Mouse (Mus musculus): Measurements from ENCODE around the gene Osbpl5. TPM values are rescaled to one million over a fixed set of nuclear protein-coding genes. Genes with fewer than 3 reads are reported as not detected.

The Osbpl5 gene
- polyA plus RNA-seq, 1 experiment from 2014 or later = 15.1 TPM

GRCm38 (mm10) chr7:143769461-143769860, 12.7 kb upstream of the Osbpl5 start:
- H3K27ac ChIP-seq = no peak overlapping the region
- no peak for ATAC-seq (ENCODE audit: low FRiP score)

GRCm38 (mm10) chr7:143768267-143768666, 11.5 kb upstream of the Osbpl5 start:
- ATAC-seq (ENCODE audit: low FRiP score) = no peak
- Histone ChIP-seq H3K4me3 (replicated peaks) (no peak overlapping the region), H3K4me2 (no peak overlapping the region), H3K27me3 (peaks cover 38% of the 10 kb centered on the region), H3K9me3 (no peaks in the 10 kb centered on the region), H3K36me3 (replicated peaks) (no peaks in the 10 kb centered on the region), H3K4me1 (no peaks in the 10 kb centered on the region), H3K9ac (no peak overlapping the region), H3K27ac (no peak overlapping the region)
- 80% methylated on average over 6 of the region's 6 CpGs for WGBS

More at GRCm38 (mm10) chr7:143769461-143769860, 12.7 kb upstream of the Osbpl5 start:
- no peak overlapping the region for H3K4me2 ChIP-seq
- WGBS = 70% methylated on average over 1 of the region's 1 CpGs
- H3K9me3 ChIP-seq = no peaks in the 10 kb centered on the region
- no peaks in the 10 kb centered on the region for H3K36me3 ChIP-seq (replicated peaks)
- no peak overlapping the region for H3K4me3 ChIP-seq (replicated peaks)
- H3K4me1 ChIP-seq = no peaks in the 10 kb centered on the region
- H3K27me3 ChIP-seq = peaks cover 32% of the 10 kb centered on the region
- no peak overlapping the region for H3K9ac ChIP-seq

GRCm38 (mm10) chr7:143766893-143767292, 10.1 kb upstream of the Osbpl5 start, which contains the start of gene Mrgprg:
Gene Mrgprg (minus strand): TSS chr7:143766993.
- H3K27ac ChIP-seq = no peak within 1 kb of the TSS
- no peak for ATAC-seq (ENCODE audit: low FRiP score)
- WGBS = 58% methylated on average over 6 of the region's 6 CpGs

GRCm38 (mm10) chr7:143764876-143765530, 8.2 kb upstream of the Osbpl5 start:
- Histone ChIP-seq H3K27me3 (peaks cover 47% of the 10 kb centered on the region), H3K4me1 (no peaks in the 10 kb centered on the region), H3K4me3 (replicated peaks) (no peak overlapping the region), H3K9ac (no peak overlapping the region), H3K27ac (no peak overlapping the region), H3K9me3 (no peaks in the 10 kb centered on the region), H3K36me3 (replicated peaks) (no peaks in the 10 kb centered on the region), H3K4me2 (no peak overlapping the region)
- ATAC-seq (ENCODE audit: low FRiP score) = no peak
- WGBS = 76% methylated on average over 19 of the region's 19 CpGs

More at GRCm38 (mm10) chr7:143766893-143767292, 10.1 kb upstream of the Osbpl5 start, which contains the start of gene Mrgprg:
- no peaks in the 10 kb centered on the region for H3K9me3 ChIP-seq
- H3K36me3 ChIP-seq (replicated peaks) = no peaks in the 10 kb centered on the region
- H3K4me2 ChIP-seq = no peak within 1 kb of the TSS
- H3K27me3 ChIP-seq = peaks cover 47% of the 10 kb centered on the region
- H3K9ac ChIP-seq = no peak within 1 kb of the TSS
- H3K4me1 ChIP-seq = no peaks in the 10 kb centered on the region
- no peak within 1 kb of the TSS for H3K4me3 ChIP-seq (replicated peaks)

GRCm38 (mm10) chr7:143763794-143764193, 7.0 kb upstream of the Osbpl5 start:
- peaks cover 52% of the 10 kb centered on the region for H3K27me3 ChIP-seq
- H3K27ac ChIP-seq = no peak overlapping the region
- WGBS = 22% methylated on average over 3 of the region's 3 CpGs
- no peaks in the 10 kb centered on the region for H3K36me3 ChIP-seq (replicated peaks)
- H3K4me2 ChIP-seq = no peak overlapping the region
- no peaks in the 10 kb centered on the region for H3K9me3 ChIP-seq
- ATAC-seq (ENCODE audit: low FRiP score) = peak; percentile 60; the same call in 1 of the 2 replicates
- no peak overlapping the region for H3K9ac ChIP-seq
- no peaks in the 10 kb centered on the region for H3K4me1 ChIP-seq
- H3K4me3 ChIP-seq (replicated peaks) = no peak overlapping the region

GRCm38 (mm10) chr7:143758956-143759355, 2.2 kb upstream of the Osbpl5 start:
- no peak overlapping the region for H3K4me3 ChIP-seq (replicated peaks)
- 59% methylated on average over 3 of the region's 3 CpGs for WGBS
- no peak overlapping the region for H3K4me2 ChIP-seq
- peaks cover 17% of the 10 kb centered on the region for H3K4me1 ChIP-seq
- H3K27me3 ChIP-seq = peaks cover 59% of the 10 kb centered on the region
- no peaks in the 10 kb centered on the region for H3K9me3 ChIP-seq
- no peaks in the 10 kb centered on the region for H3K36me3 ChIP-seq (replicated peaks)
- no peak for ATAC-seq (ENCODE audit: low FRiP score)
- H3K9ac ChIP-seq = no peak overlapping the region
- no peak overlapping the region for H3K27ac ChIP-seq

- ATAC-seq (ENCODE audit: low FRiP score) = no peak
- Histone ChIP-seq H3K27me3 (peaks cover 56% of the 10 kb centered on the region), H3K4me2 (peak overlapping the region; percentile 60; the same call in 1 of the 2 replicates), H3K36me3 (replicated peaks) (no peaks in the 10 kb centered on the region), H3K4me1 (peaks cover 17% of the 10 kb centered on the region), H3K9ac (0 out of 2 replicates have a peak overlapping the region, but pooled peaks have one; percentile 38), H3K9me3 (no peaks in the 10 kb centered on the region), H3K27ac (no peak overlapping the region), H3K4me3 (replicated peaks) (no peak overlapping the region)
- WGBS = 76% methylated on average over 3 of the region's 3 CpGs
These were observed 911 bp upstream of the Osbpl5 start for GRCm38 (mm10) chr7:143757696-143758095.

- Histone ChIP-seq H3K4me3 (replicated peaks) (peak overlapping the region; percentile 34), H3K27ac (no peak overlapping the region)
These were observed 224 bp upstream of the Osbpl5 start for GRCm38 (mm10) chr7:143757027-143757390.

GRCm38 (mm10) chr7:143755357-143756124, 1.2 kb downstream of the Osbpl5 start:
- 80% methylated on average over 9 of the region's 9 CpGs for WGBS
- Histone ChIP-seq H3K9ac (no peak overlapping the region), H3K9me3 (no peaks in the 10 kb centered on the region), H3K4me1 (peaks cover 17% of the 10 kb centered on the region), H3K4me2 (no peak overlapping the region), H3K27ac (no peak overlapping the region), H3K4me3 (replicated peaks) (no peak overlapping the region), H3K36me3 (replicated peaks) (no peaks in the 10 kb centered on the region), H3K27me3 (peaks cover 49% of the 10 kb centered on the region)
- no peak for ATAC-seq (ENCODE audit: low FRiP score)

More at GRCm38 (mm10) chr7:143757027-143757390, 224 bp upstream of the Osbpl5 start:
- ATAC-seq (ENCODE audit: low FRiP score) = peak; percentile 93
- Histone ChIP-seq H3K27me3 (peaks cover 50% of the 10 kb centered on the region), H3K9me3 (no peaks in the 10 kb centered on the region), H3K36me3 (replicated peaks) (no peaks in the 10 kb centered on the region), H3K4me1 (peaks cover 17% of the 10 kb centered on the region), H3K4me2 (peak overlapping the region; percentile 60), H3K9ac (peak overlapping the region; percentile 38)
- 2% methylated on average over 15 of the region's 15 CpGs for WGBS

GRCm38 (mm10) chr7:143753990-143754715, 2.6 kb downstream of the Osbpl5 start:
- H3K27me3 ChIP-seq = peaks cover 50% of the 10 kb centered on the region
- no peak overlapping the region for H3K4me3 ChIP-seq (replicated peaks)
- 51% methylated on average over 5 of the region's 5 CpGs for WGBS
- no peak overlapping the region for H3K4me2 ChIP-seq
- ATAC-seq (ENCODE audit: low FRiP score) = no peak
- H3K9me3 ChIP-seq = no peaks in the 10 kb centered on the region
- H3K36me3 ChIP-seq (replicated peaks) = no peaks in the 10 kb centered on the region
- peaks cover 20% of the 10 kb centered on the region for H3K4me1 ChIP-seq
- no peak overlapping the region for H3K9ac ChIP-seq
- no peak overlapping the region for H3K27ac ChIP-seq

- 81% methylated on average over 3 of the region's 3 CpGs for whole genome bisulfite sequencing
- H3K27me3 ChIP-seq = peaks cover 35% of the 10 kb centered on the region
These were observed 4.2 kb downstream of the Osbpl5 start for GRCm38 (mm10) chr7:143752606-143753005.

GRCm38 (mm10) chr7:143752056-143752455, 4.7 kb downstream of the Osbpl5 start:
- no peak for ATAC-seq (ENCODE audit: low FRiP score)
- 74% methylated on average over 4 of the region's 4 CpGs for WGBS
- Histone ChIP-seq H3K9ac (no peak overlapping the region), H3K4me1 (peaks cover 27% of the 10 kb centered on the region), H3K27ac (no peak overlapping the region), H3K4me3 (replicated peaks) (no peak overlapping the region), H3K4me2 (no peak overlapping the region), H3K27me3 (peaks cover 30% of the 10 kb centered on the region), H3K9me3 (no peaks in the 10 kb centered on the region), H3K36me3 (replicated peaks) (no peaks in the 10 kb centered on the region)

More at GRCm38 (mm10) chr7:143752606-143753005, 4.2 kb downstream of the Osbpl5 start:
- Histone ChIP-seq H3K27ac (no peak overlapping the region), H3K4me2 (no peak overlapping the region), H3K4me3 (replicated peaks) (no peak overlapping the region), H3K9ac (no peak overlapping the region), H3K4me1 (peaks cover 32% of the 10 kb centered on the region), H3K9me3 (no peaks in the 10 kb centered on the region), H3K36me3 (replicated peaks) (no peaks in the 10 kb centered on the region)
- no peak for ATAC-seq (ENCODE audit: low FRiP score)

All from forebrain, embryonic 12.5 days (tissue).